Mouse (Mus musculus) frontal cortex, adult 2 months (tissue): Measurements from ENCODE around the gene 1700034I23Rik. TPM values are rescaled to one million over a fixed set of nuclear protein-coding genes. Genes with fewer than 3 reads are reported as not detected.
"Not testable (repeated sequence)": the region's sequence is repeated elsewhere in the genome, so short reads cannot be mapped to it uniquely, and the experiment has no call there.

Source experiments
- DNase-seq, 2 experiments: peaks; one replicate each; pipeline ENCODE4 v3.0.0; 2022; ENCODE audit warnings: low spot score in 1 of 2; ENCODE audit errors: extremely low spot score in 1 of 2
- polyA plus RNA-seq: library from polyadenylated mRNA; depleted of rRNA; stranded (reverse); fragments of >200 nt; gene quantifications from 2 replicates; pipeline ENCODE4 v1.2.3, GENCODE M21; 2012; rRNA removed

The 1700034I23Rik gene
- 0.13 and 0.16 TPM in 2 replicates for polyA plus RNA-seq

DNA sequence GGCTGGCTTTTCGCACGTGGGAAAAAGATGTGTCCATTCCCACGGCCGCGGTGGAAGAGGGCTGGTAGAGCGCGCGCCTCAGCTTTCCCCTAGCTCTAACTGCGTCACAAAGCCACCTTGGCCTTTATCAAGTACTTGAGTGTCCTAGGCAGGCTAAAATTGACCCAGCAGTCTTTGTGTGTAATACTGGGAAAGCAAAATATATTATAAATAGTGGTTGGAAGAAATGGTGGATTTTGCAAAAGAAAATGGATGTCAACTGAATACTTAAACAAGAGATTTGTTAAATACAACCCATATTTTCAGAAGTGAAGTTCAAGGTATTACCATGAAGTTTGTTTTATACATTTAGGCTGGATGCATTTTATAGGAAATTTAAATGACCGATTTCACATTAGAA lies at the start of gene 1700034I23Rik:
Gene 1700034I23Rik (minus strand): TSS at position 101 of the 400 bp plus-strand sequence.
- not testable (repeated sequence) for DNase-seq

DNA sequence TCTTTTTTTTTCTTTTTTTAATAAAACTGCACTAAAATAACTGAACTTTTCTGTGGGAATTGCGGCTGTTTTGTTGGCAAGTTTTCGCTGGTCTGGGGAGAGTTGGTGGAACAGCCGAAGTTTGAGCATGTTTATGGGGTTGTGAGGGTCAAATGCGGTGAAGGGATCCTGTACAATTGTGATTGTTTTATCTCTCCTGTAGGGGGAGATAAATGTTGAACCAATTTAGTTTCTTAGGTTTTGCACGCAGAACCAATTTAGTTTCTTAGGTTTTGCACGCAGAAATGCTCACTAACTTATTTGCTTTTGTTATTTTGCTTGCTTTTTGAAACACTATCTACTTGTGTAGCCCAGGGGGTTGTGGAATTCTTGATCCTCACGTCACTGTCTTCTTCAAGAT lies 49.0 kb upstream of the 1700034I23Rik start:
- no peak for DNase-seq

DNA sequence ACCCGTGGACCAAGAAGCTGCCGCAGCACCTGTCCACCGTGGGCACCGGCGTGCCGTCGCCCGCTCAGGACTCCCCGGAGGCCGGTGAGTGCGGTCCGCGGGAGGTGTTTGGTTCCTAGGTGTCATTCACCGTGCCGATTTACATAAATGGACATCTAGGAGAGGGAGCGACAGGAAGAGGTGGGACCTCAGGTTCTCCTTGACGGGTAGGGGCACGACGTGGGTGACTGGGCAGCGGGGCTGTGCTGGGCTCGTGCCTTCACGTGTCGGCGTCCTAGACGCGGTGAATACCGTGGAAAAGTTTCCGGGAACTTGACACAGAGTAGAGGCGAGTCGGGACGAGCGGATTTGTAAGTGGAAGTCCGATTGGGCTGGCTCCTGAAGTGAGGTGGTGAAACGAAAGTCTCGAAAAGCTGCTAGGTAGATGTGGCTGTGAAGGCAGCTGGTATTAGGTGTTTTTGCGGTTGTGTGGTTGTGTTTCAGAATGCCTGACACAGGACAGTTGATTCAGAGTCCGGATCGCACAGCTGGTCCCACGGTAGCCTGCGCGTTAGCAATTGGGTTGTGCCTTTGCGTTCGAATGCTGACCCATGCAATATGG lies 48.4 kb upstream of the 1700034I23Rik start:
- peak in 1 of 2 experiments; percentile 20 for DNase-seq

DNA sequence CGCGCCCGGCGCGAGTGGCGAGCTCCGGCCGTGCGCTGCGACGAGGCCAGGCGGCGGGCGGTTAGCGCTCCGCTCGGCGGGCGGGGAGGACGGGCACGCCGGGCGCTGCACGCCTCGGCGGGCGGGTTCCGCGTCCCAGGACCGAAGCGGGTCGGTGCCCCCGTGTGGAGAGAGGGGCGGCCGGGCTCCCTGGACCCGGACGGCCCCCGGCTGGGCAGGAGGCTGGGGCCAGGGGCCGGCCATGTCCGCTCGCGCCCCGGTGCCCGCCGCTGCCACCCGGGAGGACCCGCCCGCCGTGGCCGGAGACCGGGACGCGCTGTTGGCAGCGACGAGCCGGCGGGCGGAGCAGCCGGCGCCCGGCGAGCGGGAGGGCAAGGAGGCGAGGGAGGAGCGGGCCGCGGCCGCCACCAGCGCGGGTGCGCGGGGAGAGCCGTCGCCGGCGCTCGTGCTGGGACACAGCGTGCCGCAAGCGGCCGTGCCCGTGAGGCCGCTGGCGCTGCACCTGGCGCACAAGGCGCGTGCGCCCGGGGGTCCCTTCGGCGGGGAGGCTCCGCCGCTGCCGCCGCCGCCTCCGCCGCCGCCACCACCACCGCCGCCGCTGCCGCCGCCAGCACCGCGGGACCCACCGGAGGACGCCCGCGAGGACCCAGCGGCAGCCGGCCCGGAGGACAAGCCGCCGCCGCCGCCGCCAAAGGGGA lies 47.7 kb upstream of the 1700034I23Rik start:
- peak in 1 of 2 experiments; percentile 26 for DNase-seq

DNA sequence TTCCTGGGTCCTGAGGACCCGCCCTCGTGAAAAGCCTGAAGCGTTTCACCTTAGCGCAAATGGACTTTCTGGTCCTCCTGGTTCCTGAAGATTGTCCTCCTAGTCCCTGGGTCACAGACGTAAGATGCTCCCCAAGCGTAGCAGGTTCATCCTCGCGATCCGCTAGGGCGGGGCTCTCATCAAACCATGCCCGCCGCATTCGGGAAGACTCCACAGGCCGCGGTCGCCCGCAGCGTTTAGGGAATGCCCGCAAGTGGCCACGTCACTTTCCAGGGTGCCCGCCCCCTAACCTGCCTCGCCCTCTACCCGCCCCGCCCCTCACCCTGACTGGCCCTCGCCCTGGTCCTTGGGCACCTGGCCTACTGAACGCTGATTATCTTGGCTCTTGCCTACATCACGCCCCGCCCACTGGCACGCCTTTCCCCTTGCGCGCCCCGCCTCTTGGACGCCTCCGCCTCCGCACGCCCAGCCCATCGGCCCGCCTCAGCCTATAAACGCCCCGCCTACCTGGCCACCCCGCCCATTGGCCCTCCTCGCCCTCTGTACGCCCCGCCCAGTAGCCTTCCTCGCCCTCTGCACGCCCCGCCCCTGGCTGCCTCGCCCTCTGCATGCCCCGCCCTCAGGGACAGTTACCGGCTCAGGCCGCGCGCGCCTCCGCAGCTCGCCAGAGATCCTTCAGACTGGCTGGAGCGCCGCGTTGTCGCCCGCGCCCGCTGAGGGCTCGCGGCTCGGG lies 47.0 kb upstream of the 1700034I23Rik start, which contains the start of gene Larp1b:
Gene Larp1b (plus strand): TSS at position 659 of the 733 bp plus-strand sequence.
- DNase-seq = peak; percentile 98 to 99

DNA sequence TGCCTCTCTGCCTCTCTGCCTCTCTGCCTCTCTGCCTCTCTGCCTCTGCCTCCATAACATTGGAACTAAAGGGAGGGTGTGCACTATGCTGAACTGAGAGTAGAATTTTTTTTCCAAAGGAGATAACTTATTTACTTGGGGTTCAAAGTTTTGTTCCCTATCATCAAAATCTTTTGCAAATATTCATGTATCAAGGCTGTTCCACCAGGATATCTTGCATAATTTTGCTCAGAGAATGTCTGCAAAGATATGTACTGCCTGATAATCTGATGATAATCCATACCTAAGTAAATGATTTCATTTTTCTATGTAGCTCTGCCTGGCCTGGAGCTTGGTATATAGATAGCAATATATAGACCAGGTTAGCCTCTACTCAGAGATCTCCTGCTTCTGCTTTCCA lies 36.7 kb upstream of the 1700034I23Rik start:
- DNase-seq = no peak

DNA sequence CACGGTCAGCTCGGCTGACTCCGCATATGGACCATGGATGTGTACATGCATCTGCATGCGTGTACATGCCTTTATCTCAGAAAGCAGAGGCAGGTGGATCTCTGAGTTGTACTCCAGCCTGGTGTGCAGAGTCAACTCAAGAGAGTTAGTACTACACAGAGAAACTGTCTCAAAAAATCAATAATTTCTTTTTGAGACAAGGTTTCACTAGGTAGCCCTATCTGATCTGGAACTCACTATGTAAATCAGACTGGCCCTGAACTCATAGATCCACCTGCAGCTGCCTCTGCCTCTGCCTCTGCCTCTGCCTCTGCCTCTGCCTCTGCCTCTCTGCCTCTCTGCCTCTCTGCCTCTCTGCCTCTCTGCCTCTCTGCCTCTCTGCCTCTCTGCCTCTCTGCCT lies 36.2 kb upstream of the 1700034I23Rik start:
- DNase-seq = no peak

DNA sequence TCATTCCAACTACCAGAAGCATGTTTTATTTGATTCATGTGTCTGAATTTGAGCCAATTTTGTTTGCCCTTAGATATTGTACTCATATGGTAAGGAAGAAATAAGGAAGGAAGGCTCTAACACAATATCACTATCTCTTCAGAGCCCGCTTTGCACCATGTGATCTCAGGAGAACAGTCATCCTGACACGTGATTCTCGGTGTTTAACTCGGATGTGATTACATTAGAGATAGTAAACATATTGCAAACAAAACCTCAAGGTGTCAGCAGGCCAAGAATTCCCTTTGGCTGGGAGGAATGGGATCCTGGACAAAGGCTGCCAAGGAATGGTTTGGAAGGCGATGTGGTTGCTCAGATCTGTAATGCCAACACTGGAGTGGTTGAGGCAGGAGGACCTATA lies 35.8 kb upstream of the 1700034I23Rik start:
- DNase-seq = no peak

DNA sequence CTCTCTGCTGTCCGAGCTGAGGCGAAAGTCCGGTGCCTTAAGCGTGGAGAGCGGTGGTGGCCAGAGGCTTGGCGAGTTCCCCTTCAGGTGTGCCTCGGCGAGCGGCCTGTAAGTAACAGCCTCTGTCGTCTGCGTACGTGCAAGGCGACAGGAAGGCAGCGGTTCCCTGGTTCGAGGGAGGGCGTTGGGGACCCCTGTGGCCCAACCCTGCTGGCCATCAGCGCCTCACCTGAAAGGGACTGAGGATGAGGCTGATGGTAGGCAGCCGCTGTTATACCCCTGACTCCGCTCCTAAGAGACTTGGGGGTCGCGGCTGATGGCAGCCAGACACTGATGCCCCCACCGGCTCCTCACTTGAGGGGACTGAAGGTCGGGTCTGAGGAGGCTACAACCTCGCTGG lies 8.0 kb downstream of the 1700034I23Rik start:
- DNase-seq = not testable (repeated sequence)

DNA sequence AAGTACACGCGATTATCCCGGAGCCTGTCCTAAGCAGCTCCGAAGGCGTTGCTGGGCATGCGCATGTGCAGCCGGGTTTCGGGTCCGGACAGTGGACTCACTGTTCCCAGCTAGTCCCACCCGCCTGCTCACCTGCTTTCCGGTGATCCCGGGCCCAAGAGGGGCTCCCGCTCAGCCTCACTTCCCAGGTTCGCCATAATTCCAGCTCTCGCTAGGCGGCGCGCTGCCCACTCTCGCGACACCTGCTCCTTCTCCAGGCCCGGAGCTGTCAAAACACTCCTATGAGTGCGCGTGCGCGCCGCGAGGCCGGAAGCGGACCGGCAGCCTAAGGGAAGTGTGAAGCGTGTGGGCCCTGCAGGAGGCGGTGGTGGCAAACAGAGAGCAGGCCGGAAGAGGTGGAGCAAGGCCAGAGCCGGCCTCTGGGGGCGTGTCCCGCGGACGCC lies 8.5 kb downstream of the 1700034I23Rik start:
- peak; percentile 98 for DNase-seq

DNA sequence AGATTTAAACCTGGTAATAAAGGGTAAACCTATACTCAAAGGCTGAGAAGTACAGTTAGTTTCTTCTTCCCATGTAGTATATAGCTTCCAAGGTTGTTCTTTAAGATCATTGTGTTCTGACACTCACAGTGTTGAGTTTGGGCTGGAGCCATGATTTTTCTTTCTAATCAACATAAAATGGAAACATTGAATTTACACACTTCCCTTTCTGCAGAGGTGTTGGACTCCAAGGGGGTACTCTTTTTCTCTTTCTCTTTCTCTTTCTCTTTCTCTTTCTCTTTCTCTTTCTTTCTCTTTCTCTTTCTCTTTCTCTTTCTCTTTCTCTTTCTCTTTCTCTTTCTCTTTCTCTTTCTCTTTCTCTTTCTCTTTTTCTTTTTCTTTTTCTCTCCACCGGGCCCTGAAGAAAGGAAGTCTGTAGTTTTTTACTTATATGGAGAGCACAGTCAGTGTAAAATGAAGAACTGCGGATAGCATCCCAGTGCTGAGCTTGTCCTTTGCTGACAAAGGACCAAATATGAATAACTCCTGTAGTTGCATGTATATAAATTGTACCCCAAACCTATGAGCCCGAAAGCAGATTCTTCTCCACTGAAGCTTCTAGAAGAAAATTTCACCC lies 49.1 kb downstream of the 1700034I23Rik start:
- not testable (repeated sequence) for DNase-seq

Other genes with a start within 250 kb of the 1700034I23Rik start
- 0.06 and 0.12 TPM in 2 replicates for gene Slc25a31, start 193.7 kb downstream of the 1700034I23Rik start, polyA plus RNA-seq
- gene Hspa4l, start 158.0 kb downstream of the 1700034I23Rik start, polyA plus RNA-seq = 35.9 and 43.1 TPM in 2 replicates
- gene Plk4, start 102.5 kb downstream of the 1700034I23Rik start, polyA plus RNA-seq = 3.3 and 4.0 TPM in 2 replicates
- 13.5 and 15.1 TPM in 2 replicates for gene Mfsd8, start 55.7 kb downstream of the 1700034I23Rik start, polyA plus RNA-seq
- gene Abhd18, start 55.6 kb downstream of the 1700034I23Rik start, polyA plus RNA-seq = 21.0 and 21.7 TPM in 2 replicates
- 16.0 and 16.6 TPM in 2 replicates for gene Larp1b, start 47.3 kb upstream of the 1700034I23Rik start, polyA plus RNA-seq
- 39.6 and 42.4 TPM in 2 replicates for gene Pgrmc2, start 180.5 kb upstream of the 1700034I23Rik start, polyA plus RNA-seq